Mouse (Mus musculus) MEL (cell line): ENCODE results near the gene Ell. TPM values are rescaled to one million over a fixed set of nuclear protein-coding genes. Genes with fewer than 3 reads are reported as not detected.

ENCODE experiments used
- DNase-seq: peaks from one replicate; pipeline ENCODE4 v3.0.0; 2011; ENCODE audit warnings: low read depth, low spot score
- H3K27ac ChIP-seq: 2 replicates; pipeline ENCODE4 v1.5.1; 2012; ENCODE audit warnings: low read depth, mild to moderate bottlenecking, control low read depth, low read length, moderate library complexity; ENCODE audit not compliant: control insufficient read depth
- H3K27me3 ChIP-seq, 2 experiments: fragments of 150-350 bp in 1 of 2; sonication (generic) in 1 of 2; 2 replicates each; pipeline ENCODE4 v1.6.1; 2012; ENCODE audit warnings: low read length in 2 of 2, mild to moderate bottlenecking in 2 of 2, improper control_type of control experiment in 1 of 2, moderate library complexity in 1 of 2; ENCODE audit not compliant: insufficient read depth in 2 of 2, control insufficient read depth in 1 of 2
- H3K36me3 ChIP-seq, 2 experiments: 2 replicates each; pipeline ENCODE4 v1.6.1; 2012 to 2014; ENCODE audit warnings: low read length in 2 of 2, improper control_type of control experiment in 1 of 2, inconsistent platforms in 1 of 2, mild to moderate bottlenecking in 1 of 2; ENCODE audit not compliant: insufficient read depth in 2 of 2, control insufficient read depth in 1 of 2
- H3K4me1 ChIP-seq, 2 experiments: fragments of 150-350 bp in 1 of 2; sonication (generic) in 1 of 2; 2 replicates each; pipeline ENCODE4 v1.6.1; 2012; ENCODE audit warnings: low read length in 2 of 2, improper control_type of control experiment in 1 of 2, mild to moderate bottlenecking in 1 of 2; ENCODE audit not compliant: insufficient read depth in 2 of 2, control insufficient read depth in 1 of 2
- H3K4me3 ChIP-seq, 2 experiments: fragments of 150-350 bp in 1 of 2; sonication (generic) in 1 of 2; 2 replicates each; pipeline ENCODE4 v1.5.1; 2012; ENCODE audit warnings: low read depth in 2 of 2, low read length in 2 of 2, mild to moderate bottlenecking in 2 of 2, moderate library complexity in 2 of 2, control low read depth in 1 of 2, improper control_type of control experiment in 1 of 2; ENCODE audit not compliant: control insufficient read depth in 1 of 2, insufficient read depth in 1 of 2
- H3K79me2 ChIP-seq: 2 replicates; pipeline ENCODE4 v1.6.1; 2012; ENCODE audit warnings: mild to moderate bottlenecking, low read length, moderate library complexity; ENCODE audit not compliant: control insufficient read depth, poor library complexity, insufficient read depth
- H3K9ac ChIP-seq: 2 replicates; pipeline ENCODE4 v1.6.1; 2012; ENCODE audit warnings: low read depth, mild to moderate bottlenecking, control low read depth, low read length, moderate library complexity; ENCODE audit not compliant: control insufficient read depth, poor library complexity, severe bottlenecking
- H3K9me3 ChIP-seq: fragments of 150-350 bp; sonication (generic); replicated peaks from 2 replicates; pipeline ENCODE4 v1.6.1; 2012; ENCODE audit warnings: mild to moderate bottlenecking, low read length, improper control_type of control experiment, moderate library complexity; ENCODE audit not compliant: insufficient read depth
- BHLHE40 ChIP-seq: IDR thresholded peaks from 2 replicates; pipeline ENCODE4 v1.6.1; 2012; ENCODE audit warnings: low read depth, mild to moderate bottlenecking, inconsistent platforms, low read length, improper control_type of control experiment, borderline replicate concordance
- CHD1 ChIP-seq: IDR thresholded peaks from 2 replicates; pipeline ENCODE4 v1.6.1; 2012; ENCODE audit warnings: low read depth, mild to moderate bottlenecking, inconsistent platforms, low read length, improper control_type of control experiment
- CHD2 ChIP-seq: IDR thresholded peaks from 2 replicates; pipeline ENCODE4 v1.6.1; 2011; ENCODE audit warnings: low read length, improper control_type of control experiment
- CTCF ChIP-seq, 3 experiments: IDR thresholded peaks in 2 of 3; conservative IDR thresholded peaks in 1 of 3; 2 replicates each; pipeline ENCODE4 v1.5.1; 2011 to 2012; ENCODE audit warnings: low read length in 3 of 3, low read depth in 2 of 3, mild to moderate bottlenecking in 2 of 3, improper control_type of control experiment in 1 of 3, inconsistent platforms in 1 of 3, mixed read lengths in 1 of 3, moderate library complexity in 1 of 3; ENCODE audit not compliant: control insufficient read depth in 1 of 3, insufficient read depth in 1 of 3, poor library complexity in 1 of 3, severe bottlenecking in 1 of 3
- ELF1 ChIP-seq: IDR thresholded peaks from 2 replicates; pipeline ENCODE4 v1.6.1; 2014; ENCODE audit warnings: low read depth, mild to moderate bottlenecking, inconsistent platforms, low read length, improper control_type of control experiment, moderate library complexity
- EP300 ChIP-seq, 2 experiments: IDR thresholded peaks; 2 replicates each; pipeline ENCODE4 v1.6.1; 2011; ENCODE audit warnings: improper control_type of control experiment in 2 of 2, low read length in 2 of 2, low read depth in 1 of 2, mild to moderate bottlenecking in 1 of 2
- ETS1 ChIP-seq: IDR thresholded peaks from 2 replicates; pipeline ENCODE4 v1.6.1; 2012; ENCODE audit warnings: low read depth, mild to moderate bottlenecking, inconsistent platforms, low read length, improper control_type of control experiment, moderate library complexity
- GABPA ChIP-seq: IDR thresholded peaks from 2 replicates; pipeline ENCODE4 v1.6.1; 2012; ENCODE audit warnings: low read depth, mild to moderate bottlenecking, inconsistent platforms, low read length, improper control_type of control experiment, moderate library complexity
- GATA1 ChIP-seq: IDR thresholded peaks from 2 replicates; pipeline ENCODE4 v1.6.1; 2011; ENCODE audit warnings: low read depth, low read length, improper control_type of control experiment
- JUND ChIP-seq: IDR thresholded peaks from 2 replicates; pipeline ENCODE4 v1.6.1; 2011; ENCODE audit warnings: low read depth, mild to moderate bottlenecking, improper control_type of control experiment, low read length
- KAT2A ChIP-seq: conservative IDR thresholded peaks from 2 replicates; pipeline ENCODE4 v1.6.1; 2012; ENCODE audit warnings: low read depth, low read length, improper control_type of control experiment, inconsistent platforms
- MAFK ChIP-seq: IDR thresholded peaks from 2 replicates; pipeline ENCODE4 v1.6.1; 2011; ENCODE audit warnings: low read depth, mild to moderate bottlenecking, low read length, improper control_type of control experiment, borderline replicate concordance
- MAZ ChIP-seq: IDR thresholded peaks from 2 replicates; pipeline ENCODE4 v1.6.1; 2012; ENCODE audit warnings: low read depth, mild to moderate bottlenecking, inconsistent platforms, low read length, improper control_type of control experiment
- MEF2A ChIP-seq: IDR thresholded peaks from 2 replicates; pipeline ENCODE4 v1.6.1; 2014; ENCODE audit warnings: low read depth, mild to moderate bottlenecking, inconsistent platforms, low read length, improper control_type of control experiment; ENCODE audit not compliant: poor library complexity, insufficient replicate concordance, severe bottlenecking; ENCODE audit errors: extremely low read depth
- MXI1 ChIP-seq: IDR thresholded peaks from 2 replicates; pipeline ENCODE4 v1.6.1; 2011; ENCODE audit warnings: mild to moderate bottlenecking, low read depth, low read length, improper control_type of control experiment
- MYB ChIP-seq: IDR thresholded peaks from 2 replicates; pipeline ENCODE4 v1.6.1; 2011; ENCODE audit warnings: mild to moderate bottlenecking, low read depth, low read length, improper control_type of control experiment
- MYC ChIP-seq: IDR thresholded peaks from 2 replicates; pipeline ENCODE4 v1.6.1; 2011; ENCODE audit warnings: low read depth, mild to moderate bottlenecking, low read length, improper control_type of control experiment, moderate library complexity
- NRF1 ChIP-seq: IDR thresholded peaks from 2 replicates; pipeline ENCODE4 v1.6.1; 2014; ENCODE audit warnings: low read depth, mild to moderate bottlenecking, inconsistent platforms, low read length, improper control_type of control experiment, moderate library complexity; ENCODE audit not compliant: poor library complexity, insufficient read depth, severe bottlenecking
- POLR2A ChIP-seq, 2 experiments: IDR thresholded peaks; 2 replicates each; pipeline ENCODE4 v1.6.1; 2011 to 2012; ENCODE audit warnings: low read length in 2 of 2, mild to moderate bottlenecking in 2 of 2, control low read depth in 1 of 2, improper control_type of control experiment in 1 of 2, low read depth in 1 of 2, moderate library complexity in 1 of 2; ENCODE audit not compliant: control insufficient read depth in 1 of 2, insufficient read depth in 1 of 2, poor library complexity in 1 of 2
- POLR2AphosphoS2 ChIP-seq: IDR thresholded peaks from 2 replicates; pipeline ENCODE4 v1.6.1; 2011; ENCODE audit warnings: low read length, improper control_type of control experiment
- POLR2AphosphoS5 ChIP-seq: IDR thresholded peaks from 2 replicates; pipeline ENCODE4 v1.6.1; 2012; ENCODE audit warnings: low read depth, borderline replicate concordance, mild to moderate bottlenecking, inconsistent platforms, low read length, moderate library complexity, mixed read lengths
- RAD21 ChIP-seq: IDR thresholded peaks from 2 replicates; pipeline ENCODE4 v1.6.1; 2011; ENCODE audit warnings: mild to moderate bottlenecking, low read depth, low read length, improper control_type of control experiment
- RCOR1 ChIP-seq: IDR thresholded peaks from 2 replicates; pipeline ENCODE4 v1.6.1; 2012; ENCODE audit warnings: low read depth, mild to moderate bottlenecking, inconsistent platforms, low read length, improper control_type of control experiment
- SIN3A ChIP-seq: IDR thresholded peaks from 2 replicates; pipeline ENCODE4 v1.6.1; 2012; ENCODE audit warnings: low read length, improper control_type of control experiment, inconsistent platforms
- SMC3 ChIP-seq: IDR thresholded peaks from 2 replicates; pipeline ENCODE4 v1.6.1; 2011; ENCODE audit warnings: low read depth, low read length, improper control_type of control experiment
- TAL1 ChIP-seq: IDR thresholded peaks from 2 replicates; pipeline ENCODE4 v1.6.1; 2012; ENCODE audit warnings: mild to moderate bottlenecking, inconsistent platforms, low read length, moderate library complexity, mixed read lengths
- TBP ChIP-seq: IDR thresholded peaks from 2 replicates; pipeline ENCODE4 v1.8.0; 2011; ENCODE audit warnings: low read depth, low read length, improper control_type of control experiment
- UBTF ChIP-seq: IDR thresholded peaks from 2 replicates; pipeline ENCODE4 v1.6.1; 2012; ENCODE audit warnings: low read depth, mild to moderate bottlenecking, inconsistent platforms, low read length, improper control_type of control experiment, moderate library complexity, borderline replicate concordance; ENCODE audit not compliant: insufficient read depth
- USF1 ChIP-seq: IDR thresholded peaks from 2 replicates; pipeline ENCODE4 v1.6.1; 2014; ENCODE audit warnings: low read depth, mild to moderate bottlenecking, inconsistent platforms, low read length, improper control_type of control experiment, moderate library complexity
- USF2 ChIP-seq, 2 experiments: IDR thresholded peaks; 2 replicates each; pipeline ENCODE4 v1.6.1; 2011 to 2012; ENCODE audit warnings: improper control_type of control experiment in 2 of 2, low read length in 2 of 2, borderline replicate concordance in 1 of 2, inconsistent platforms in 1 of 2, low read depth in 1 of 2, mild to moderate bottlenecking in 1 of 2; ENCODE audit not compliant: insufficient read depth in 1 of 2
- ZC3H11A ChIP-seq: IDR thresholded peaks from 2 replicates; pipeline ENCODE4 v1.6.1; 2012; ENCODE audit warnings: low read depth, mild to moderate bottlenecking, inconsistent platforms, low read length, improper control_type of control experiment
- ZKSCAN1 ChIP-seq: IDR thresholded peaks from 2 replicates; pipeline ENCODE4 v1.6.1; 2012; ENCODE audit warnings: low read depth, mild to moderate bottlenecking, inconsistent platforms, low read length, improper control_type of control experiment, moderate library complexity
- ZMIZ1 ChIP-seq: IDR thresholded peaks from 2 replicates; pipeline ENCODE4 v1.6.1; 2012; ENCODE audit warnings: low read depth, mild to moderate bottlenecking, inconsistent platforms, low read length, improper control_type of control experiment, moderate library complexity
- ZNF384 ChIP-seq: IDR thresholded peaks from 2 replicates; pipeline ENCODE4 v1.6.1; 2012; ENCODE audit warnings: low read depth, mild to moderate bottlenecking, inconsistent platforms, low read length, improper control_type of control experiment
- polyA plus RNA-seq, 2 experiments: library from polyadenylated mRNA; stranded (reverse) in 1 of 2; unstranded in 1 of 2; fragments of >175 nt in 1 of 2; fragments of >200 nt in 1 of 2; gene quantifications; 2 replicates each; pipeline versions ENCODE4 v1.2.1 to v1.2.4; 2012; ENCODE audit warnings: low replicate concordance in 2 of 2, low read depth in 1 of 2; ENCODE audit not compliant: insufficient read length in 2 of 2, insufficient read depth in 1 of 2, missing spikeins in 1 of 2
- total RNA-seq: library from RNA; depleted of rRNA; stranded (reverse); fragments of 300-350 nt; gene quantifications from 2 replicates; pipeline ENCODE4 v1.2.3, GENCODE M21; 2012

Ell gene
- total and polyA plus RNA-seq, 3 experiments, result 12.4 to 25.9 TPM; not detected in 1

DNA sequence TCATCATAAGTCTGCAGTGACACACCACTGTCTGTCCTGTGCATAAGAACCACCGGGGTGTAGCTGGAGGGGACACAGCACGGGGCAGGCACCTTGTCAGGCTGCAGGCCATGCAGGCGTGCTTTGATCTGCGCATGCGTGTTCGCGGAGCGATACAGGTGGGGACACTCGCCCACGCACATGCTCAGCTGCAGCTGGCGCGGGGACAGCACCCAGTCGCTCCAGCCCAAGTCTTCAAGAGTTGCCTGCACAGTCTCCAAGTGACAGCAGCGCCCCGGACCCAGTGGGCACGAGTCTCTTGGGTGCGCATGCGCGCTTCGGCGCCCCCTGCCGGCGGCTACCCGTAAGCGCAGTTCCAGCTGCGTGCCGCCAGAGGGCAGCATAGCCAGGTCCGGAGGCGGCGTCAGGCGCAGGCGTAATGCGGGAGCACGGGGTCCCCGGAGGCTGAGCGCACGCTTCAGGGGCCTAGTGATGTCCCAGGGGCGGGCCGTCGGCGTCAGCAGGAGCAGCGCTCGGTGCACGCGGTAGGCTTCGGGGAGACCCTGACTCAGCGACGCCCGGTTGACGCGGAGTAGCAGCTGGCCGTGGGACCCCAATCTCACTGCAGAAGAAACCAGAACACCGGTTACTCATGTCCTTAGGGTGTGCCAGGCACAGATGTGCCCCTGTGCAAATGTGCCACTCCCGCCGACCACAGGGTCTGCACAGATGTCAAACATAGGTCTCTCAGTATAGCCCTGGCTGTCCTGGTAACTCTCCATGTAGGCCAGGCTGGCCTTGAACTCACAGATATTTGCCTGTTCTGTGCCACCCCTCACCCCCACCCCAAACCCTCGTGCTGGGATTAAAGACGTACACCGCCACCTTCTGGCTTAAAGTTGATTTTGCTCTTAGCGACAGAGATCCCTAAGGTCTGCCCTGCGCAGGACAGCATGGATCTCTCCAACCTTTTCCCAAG is 90.6 kb downstream of the Ell start:
- H3K36me3 ChIP-seq, result peaks cover 0 to 2% of the 10 kb centered on the region in 2 experiments; a peak in 1 of 4 replicates
- peak overlapping the region; percentile 57 for H3K27ac ChIP-seq
- peak; percentile 94 for DNase-seq
- H3K9ac ChIP-seq, result peak overlapping the region; percentile 71
- H3K27me3 ChIP-seq, result no peaks in the 10 kb centered on the region
- peaks cover 2 to 14% of the 10 kb centered on the region in 2 experiments; a peak in 3 of 4 replicates for H3K4me1 ChIP-seq
- H3K4me3 ChIP-seq, result peak overlapping the region; percentile 53 to 63
- no peaks in the 10 kb centered on the region; the same call in 1 of the 2 replicates for H3K79me2 ChIP-seq
- H3K9me3 ChIP-seq, result no peaks in the 10 kb centered on the region
- TF ChIP-seq BHLHE40 (peak; percentile 69; the same call in 1 of the 2 replicates), JUND (peak; percentile 62), MEF2A (no peak), RAD21 (peak; percentile 73), MAFK (no peak), MXI1 (peak; percentile 90), CHD1 (no peak), RCOR1 (no peak; the same call in 1 of the 2 replicates), ZNF384 (peak; percentile 20; the same call in 1 of the 2 replicates), TBP (no peak), ETS1 (peak; percentile 57), KAT2A (no peak), USF2 (IDR thresholded peaks at IDR 0.05; ENCODE audit: borderline replicate concordance in 1 of 2, insufficient read depth in 1 of 2, low read depth in 1 of 2, low read length in 2 of 2) (no peak), UBTF (no peak), NRF1 (peak; percentile 93), CHD2 (no peak; the same call in 1 of the 2 replicates), POLR2A (IDR thresholded peaks at IDR 0.05; ENCODE audit: control insufficient read depth in 1 of 2, insufficient read depth in 1 of 2, low read depth in 1 of 2, low read length in 2 of 2, poor library complexity in 1 of 2) (peak; percentile 56 to 67; a peak in 3 of 4 replicates), GATA1 (no peak), CTCF (IDR thresholded peaks at IDR 0.05 in 2 of 3, conservative IDR thresholded peaks at IDR 0.05 in 1 of 3; ENCODE audit: control insufficient read depth in 1 of 3, insufficient read depth in 1 of 3, low read depth in 2 of 3, low read length in 3 of 3, poor library complexity in 1 of 3, severe bottlenecking in 1 of 3) (peak; percentile 94 to 100 (median 98)), SMC3 (peak; percentile 76), MYB (no peak), GABPA (no peak), EP300 (IDR thresholded peaks at IDR 0.05; ENCODE audit: low read depth in 1 of 2, low read length in 2 of 2) (peak in 1 of 2 experiments; percentile 48; a peak in 2 of 4 replicates), ZMIZ1 (peak; percentile 55; the same call in 1 of the 2 replicates), ELF1 (0 out of 2 replicates have a peak, but pooled peaks have one; percentile 30), ZKSCAN1 (no peak), POLR2AphosphoS2 (peak; percentile 50; the same call in 1 of the 2 replicates), POLR2AphosphoS5 (no peak), MAZ (peak; percentile 90), USF1 (peak; percentile 43; the same call in 1 of the 2 replicates), TAL1 (no peak), ZC3H11A (peak; percentile 63), MYC (peak; percentile 66; the same call in 1 of the 2 replicates), SIN3A (peak; percentile 54)
